ENCODE assay signal across 14 mouse cellular contexts in the genomic region with DNA sequence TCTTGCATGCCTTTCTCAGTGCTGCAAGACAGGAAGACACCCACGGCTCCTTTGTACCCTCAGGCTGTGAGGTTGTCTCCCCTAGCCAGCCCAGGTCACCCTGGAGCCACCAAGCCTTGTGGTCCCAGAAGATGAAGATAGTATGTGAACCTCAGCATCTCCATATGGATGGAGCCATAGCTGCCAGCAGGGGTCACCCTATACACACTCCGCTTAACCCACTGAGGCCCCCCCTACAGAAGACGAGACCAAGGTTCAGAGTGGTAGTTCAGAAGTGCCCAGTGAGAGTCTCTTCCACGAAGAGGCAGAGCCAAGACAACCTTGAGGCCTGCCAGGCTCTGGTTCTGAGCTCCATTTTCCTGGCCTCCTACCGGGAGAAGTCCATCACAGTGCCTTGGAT. TPM values are rescaled to one million over a fixed set of nuclear protein-coding genes. Genes with fewer than 3 reads are reported as not detected.
DNase-seq lines count a peak whose midpoint lies in the region; ATAC-seq and TF ChIP-seq lines count a peak whose summit lies in the region.
"Had no signal": no experiment of that assay in that cellular context is flagged by ENCODE, and none has a peak within 500 bp of the region (broad histone marks: within the 10 kb centered on the region; RNA-seq: fewer than 3 reads in every experiment).

No protein-coding gene starts in this region.

- TF ChIP-seq CTCF in heart, adult 2 months (IDR thresholded peaks at IDR 0.05): peak; percentile 62

- no peaks in the 10 kb centered on the region for H3K9me3 ChIP-seq in heart, embryonic 11.5 days (replicated peaks; ENCODE audit: control insufficient read depth, low read length)
- H3K9me3 ChIP-seq: embryonic facial prominence, embryonic 15.5 days; heart, embryonic 13.5 days had no signal

- ATAC-seq in heart, embryonic 11.5 days (replicated peaks; ENCODE audit: insufficient number of reproducible peaks, low FRiP score, low TSS enrichment): no peak

- no peak overlapping the region for H3K4me3 ChIP-seq in heart, adult 2 months
- H3K4me3 ChIP-seq in heart, embryonic 11.5 days (ENCODE audit: low read depth, low read length): no peak overlapping the region
- H3K4me3 ChIP-seq: embryonic facial prominence, embryonic 15.5 days; heart, embryonic 13.5 days had no signal

- TF ChIP-seq POLR2A in heart, adult 2 months (IDR thresholded peaks at IDR 0.05; ENCODE audit: insufficient read depth, low read depth, low read length): no peak

- no peak overlapping the region for H3K9ac ChIP-seq in heart, adult 2 months (ENCODE audit: low read depth, low read length)
- no peak overlapping the region for H3K9ac ChIP-seq in heart, embryonic 11.5 days (ENCODE audit: low read depth, low read length)
- H3K9ac ChIP-seq: embryonic facial prominence, embryonic 15.5 days; heart, embryonic 13.5 days had no signal

- no peaks in the 10 kb centered on the region for H3K36me3 ChIP-seq in heart, adult 2 months (ENCODE audit: control insufficient read depth, insufficient read depth, low read length)
- no peaks in the 10 kb centered on the region for H3K36me3 ChIP-seq in heart, embryonic 11.5 days (ENCODE audit: control insufficient read depth, insufficient read depth, low read length)
- H3K36me3 ChIP-seq: embryonic facial prominence, embryonic 15.5 days; heart, embryonic 13.5 days had no signal

- intact Hi-C loops in heart, adult 2 months (cut with DNase I): loop anchor here (5.0 kb wide), 1 partner anchor 517 kb away; no protein-coding TSS in a partner anchor
- intact Hi-C loops in left cerebral cortex, postnatal 4 days (cut with DNase I): no loop called here
- intact Hi-C loops in left cerebral cortex, postnatal 14 days (cut with DNase I): loop anchor here (10.0 kb wide), 1 partner anchor 49 kb away; a partner anchor contains a TSS

- no peak overlapping the region for H3K4me2 ChIP-seq in heart, embryonic 11.5 days
- H3K4me2 ChIP-seq: embryonic facial prominence, embryonic 15.5 days; heart, embryonic 13.5 days had no signal

- no peak for TF ChIP-seq EP300 in heart, adult 2 months (IDR thresholded peaks at IDR 0.05; ENCODE audit: insufficient read depth, low read depth, low read length)

- no peak overlapping the region for H3K27ac ChIP-seq in heart, adult 2 months
- H3K27ac ChIP-seq in heart, embryonic 11.5 days (ENCODE audit: low read depth, low read length): no peak overlapping the region
- H3K27ac ChIP-seq: embryonic facial prominence, embryonic 15.5 days; heart, embryonic 13.5 days had no signal

- no peaks in the 10 kb centered on the region; the same call in 1 of the 2 replicates for H3K27me3 ChIP-seq in heart, adult 2 months (ENCODE audit: control insufficient read depth, insufficient read depth, low read length)
- H3K27me3 ChIP-seq in heart, embryonic 11.5 days (ENCODE audit: control insufficient read depth, insufficient read depth, low read length): no peaks in the 10 kb centered on the region; the same call in 1 of the 2 replicates
- H3K27me3 ChIP-seq: embryonic facial prominence, embryonic 15.5 days; heart, embryonic 13.5 days had no signal

- DNase-seq in heart, adult 2 months: no peak
- DNase-seq in left cerebral cortex, postnatal 4 days: peak; percentile 17
- DNase-seq in left cerebral cortex, postnatal 14 days (ENCODE audit: low spot score in 2 of 2): no peak
- peak; percentile 46 for DNase-seq in MN1 (ENCODE audit: low spot score)
- peak; percentile 13 for DNase-seq in lung, postnatal 10 days
- no peak for DNase-seq in ovary, adult 18-20 months (ENCODE audit: low spot score)
- no peak for DNase-seq in urinary bladder, postnatal 25 days (ENCODE audit: low spot score)

- H3K79me2 ChIP-seq in heart, adult 2 months (replicated peaks; ENCODE audit: control insufficient read depth, insufficient read depth, low read length): no peaks in the 10 kb centered on the region

- H3K4me1 ChIP-seq in heart, adult 2 months (ENCODE audit: control insufficient read depth, insufficient read depth, low read length): no peaks in the 10 kb centered on the region
- H3K4me1 ChIP-seq in heart, embryonic 11.5 days (ENCODE audit: control insufficient read depth, insufficient read depth, low read length): no peaks in the 10 kb centered on the region
- H3K4me1 ChIP-seq: embryonic facial prominence, embryonic 15.5 days; heart, embryonic 13.5 days had no signal

- 40% methylated on average over 5 of the region's 5 CpGs for WGBS in heart, adult 2 months
- 50% methylated on average over 5 of the region's 5 CpGs for WGBS in heart, embryonic 11.5 days (ENCODE audit: insufficient replicate concordance)

RNA-seq across cellular contexts. Expression of a gene that starts 7.2 kb away (rescaled TPM):
- not detected for total RNA-seq in heart, adult 2 months (2021)
- 0.15 TPM in 1 of 2 replicates, not detected in the other for polyA plus RNA-seq in heart, adult 2 months (2012; rRNA removed)
- not detected in 2 replicates for polyA plus RNA-seq in heart, embryonic 11.5 days (2014; fragmentation: Nextera tagmentation; extraction: Ambion mirVana)
- not detected for total RNA-seq in left cerebral cortex, postnatal 4 days (2021)
- total RNA-seq in left cerebral cortex, postnatal 14 days (2021): not detected
- total RNA-seq: layer of hippocampus, postnatal 25 days had no signal
- polyA plus RNA-seq: embryonic facial prominence, embryonic 15.5 days; heart, embryonic 13.5 days; intestine, embryonic 14.5 days; stomach, embryonic 14.5 days had no signal

RNA-seq across cellular contexts. Expression of a gene that starts 10.2 kb away (rescaled TPM):
- under 1 TPM in 1 of 2 experiments, not detected in 1; 0.20 TPM for total RNA-seq in heart, adult 2 months (2021)
- polyA plus RNA-seq in heart, adult 2 months (2012; rRNA removed): 0.86 and 0.91 TPM in 2 replicates
- polyA plus RNA-seq in heart, embryonic 11.5 days (2014; fragmentation: Nextera tagmentation; extraction: Ambion mirVana): 0.49 and 0.87 TPM in 2 replicates
- 100 to 1,000 TPM; 171 to 184 TPM for total RNA-seq in left cerebral cortex, postnatal 4 days (2021)
- 100 to 1,000 TPM; 387 to 389 TPM for total RNA-seq in left cerebral cortex, postnatal 14 days (2021)

RNA-seq across cellular contexts. Expression of a gene that starts 50.5 kb away (rescaled TPM):
- not detected for total RNA-seq in heart, adult 2 months (2021)
- 0.06 and 0.18 TPM in 2 replicates for polyA plus RNA-seq in heart, adult 2 months (2012; rRNA removed)
- 0.08 TPM in 1 of 2 replicates, not detected in the other for polyA plus RNA-seq in heart, embryonic 11.5 days (2014; fragmentation: Nextera tagmentation; extraction: Ambion mirVana)
- total RNA-seq in left cerebral cortex, postnatal 4 days (2021): 10 to 100 TPM; 20.4 to 24.1 TPM
- total RNA-seq in left cerebral cortex, postnatal 14 days (2021): 10 to 100 TPM; 15.6 to 19.8 TPM
- polyA plus RNA-seq: heart, embryonic 13.5 days; liver, embryonic 16.5 days had no signal

RNA-seq across cellular contexts. Expression of a gene that starts 51.9 kb away (rescaled TPM):
- total RNA-seq in heart, adult 2 months (2021): 1 to 10 TPM; 1.1 to 3.8 TPM
- 26.2 and 30.1 TPM in 2 replicates for polyA plus RNA-seq in heart, adult 2 months (2012; rRNA removed)
- 0.34 and 0.97 TPM in 2 replicates for polyA plus RNA-seq in heart, embryonic 11.5 days (2014; fragmentation: Nextera tagmentation; extraction: Ambion mirVana)
- 10 to 100 TPM; 12.6 to 13.1 TPM for total RNA-seq in left cerebral cortex, postnatal 4 days (2021)
- 10 to 100 TPM in 1 of 2 experiments, 1 to 10 TPM in 1; 7.6 to 10.2 TPM for total RNA-seq in left cerebral cortex, postnatal 14 days (2021)

Comparison
In these comparisons a context has a peak if more than half of its experiments do, and no peak if none do; other contexts are left out.
1. DNase-seq: peak in left cerebral cortex, postnatal 4 days (single experiment), MN1 (single experiment) and lung, postnatal 10 days (single experiment); none in heart, adult 2 months (0 of 2), left cerebral cortex, postnatal 14 days (0 of 2), ovary, adult 18-20 months (single experiment) and urinary bladder, postnatal 25 days (single experiment).
2. RNA of a gene that starts 10.2 kb away (total RNA-seq): 387 to 389 TPM in left cerebral cortex, postnatal 14 days and 171 to 184 TPM in left cerebral cortex, postnatal 4 days; 0.20 TPM in heart, adult 2 months; every median in the first group is over 100 times any median in the second.
3. RNA of a gene that starts 50.5 kb away (total RNA-seq): 20.4 to 24.1 TPM in left cerebral cortex, postnatal 4 days and 15.6 to 19.8 TPM in left cerebral cortex, postnatal 14 days; not detected in heart, adult 2 months; every median in the first group is over 10 times any median in the second.